Mouse (Mus musculus): ENCODE data around the gene Pknox1. TPM values are rescaled to one million over a fixed set of nuclear protein-coding genes. Genes with fewer than 3 reads are reported as not detected.
A peak's percentile ranks its signal among the peaks of the same experiment; 100 is the strongest.
"Not testable (repeated sequence)": the region's sequence is repeated elsewhere in the genome, so short reads cannot be mapped to it uniquely, and the experiment has no call there.

Pknox1 gene
- total RNA-seq, 1 experiment from 2014 or later, result 63.9 TPM

DNA sequence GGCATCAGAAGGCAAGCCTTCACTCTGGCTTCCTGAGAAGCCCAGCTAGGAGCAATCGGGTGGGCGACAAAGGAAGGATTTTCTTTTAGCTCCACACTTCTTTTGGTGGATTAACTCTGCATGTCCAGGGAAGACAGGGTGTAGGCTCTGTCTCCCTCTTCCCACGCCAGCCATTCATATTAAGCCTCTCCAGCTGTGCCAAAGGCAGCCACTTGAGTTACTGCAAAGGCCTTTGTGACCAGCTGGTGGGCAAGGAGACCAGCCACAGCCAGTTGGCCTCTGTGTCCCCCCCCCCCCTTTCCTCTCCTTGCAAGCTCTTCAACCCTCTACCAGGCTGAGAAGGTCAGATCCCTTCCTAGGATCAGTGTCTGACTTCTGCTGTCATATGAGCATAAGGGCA lies 16.6 kb upstream of the Pknox1 start:
- ATAC-seq (ENCODE audit: extremely low read depth, insufficient number of reproducible peaks, low FRiP score, poor library complexity, severe bottlenecking), result no peak

DNA sequence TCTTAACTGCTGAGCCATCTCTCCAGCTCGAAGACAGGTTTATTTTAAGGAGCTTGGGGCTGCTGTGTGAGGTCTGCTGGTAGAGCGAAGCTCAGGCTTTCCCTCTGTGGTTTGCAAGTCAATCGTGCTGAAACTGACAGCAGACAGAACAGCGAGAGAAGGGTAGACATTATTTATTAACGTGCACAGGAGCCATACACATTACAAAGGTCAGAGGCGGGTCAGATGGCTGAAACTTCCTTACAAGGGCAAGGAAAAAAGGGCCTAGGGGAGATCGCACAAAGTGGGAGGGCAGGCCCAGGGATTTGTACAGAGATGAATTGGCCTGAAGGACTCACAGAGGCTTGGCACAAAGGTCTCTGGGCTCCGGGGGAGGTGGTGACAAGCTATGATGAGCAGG lies 15.1 kb upstream of the Pknox1 start:
- no peak for ATAC-seq (ENCODE audit: extremely low read depth, insufficient number of reproducible peaks, low FRiP score, poor library complexity, severe bottlenecking)

DNA sequence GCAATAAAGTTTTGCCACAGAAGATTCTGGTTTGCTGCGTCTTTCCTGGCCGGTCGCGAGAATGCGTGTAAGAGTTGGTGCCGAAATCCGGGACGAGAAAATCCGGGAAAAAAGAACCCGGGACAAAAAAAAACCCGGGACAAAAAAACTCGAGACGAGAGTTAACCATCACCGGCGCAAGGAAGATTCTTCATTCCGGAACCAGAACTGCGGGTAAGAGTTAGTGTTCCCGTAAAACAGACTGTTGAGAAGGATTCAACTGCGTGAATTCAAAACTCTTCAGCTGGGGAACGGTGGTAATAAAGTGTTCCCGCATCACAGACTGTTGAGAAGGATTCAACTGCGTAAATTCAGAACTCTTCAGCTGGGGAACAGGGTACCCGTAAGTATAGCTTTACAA lies 11.9 kb upstream of the Pknox1 start:
- not testable (repeated sequence) for ATAC-seq (ENCODE audit: extremely low read depth, insufficient number of reproducible peaks, low FRiP score, poor library complexity, severe bottlenecking)

DNA sequence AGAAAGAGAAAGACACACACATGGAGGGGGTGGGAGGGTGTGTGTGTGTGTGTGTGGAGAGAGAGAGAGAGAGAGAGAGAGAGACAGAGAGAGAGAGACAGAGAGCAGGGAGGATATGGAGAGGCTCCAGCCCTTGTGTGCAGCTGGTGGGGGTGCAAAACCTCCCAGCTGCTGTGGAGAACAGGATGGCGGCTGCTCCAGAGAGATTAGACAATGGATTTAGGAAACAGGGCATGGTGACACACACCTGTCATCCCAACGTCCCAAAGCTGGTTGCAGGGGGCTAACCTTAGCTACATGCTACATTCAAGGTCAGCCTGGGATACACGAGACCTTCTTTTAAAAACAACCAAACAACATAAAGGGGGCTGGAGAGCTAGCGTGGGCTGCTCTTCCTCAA lies 8.3 kb upstream of the Pknox1 start:
- ATAC-seq (ENCODE audit: extremely low read depth, insufficient number of reproducible peaks, low FRiP score, poor library complexity, severe bottlenecking), result no peak

DNA sequence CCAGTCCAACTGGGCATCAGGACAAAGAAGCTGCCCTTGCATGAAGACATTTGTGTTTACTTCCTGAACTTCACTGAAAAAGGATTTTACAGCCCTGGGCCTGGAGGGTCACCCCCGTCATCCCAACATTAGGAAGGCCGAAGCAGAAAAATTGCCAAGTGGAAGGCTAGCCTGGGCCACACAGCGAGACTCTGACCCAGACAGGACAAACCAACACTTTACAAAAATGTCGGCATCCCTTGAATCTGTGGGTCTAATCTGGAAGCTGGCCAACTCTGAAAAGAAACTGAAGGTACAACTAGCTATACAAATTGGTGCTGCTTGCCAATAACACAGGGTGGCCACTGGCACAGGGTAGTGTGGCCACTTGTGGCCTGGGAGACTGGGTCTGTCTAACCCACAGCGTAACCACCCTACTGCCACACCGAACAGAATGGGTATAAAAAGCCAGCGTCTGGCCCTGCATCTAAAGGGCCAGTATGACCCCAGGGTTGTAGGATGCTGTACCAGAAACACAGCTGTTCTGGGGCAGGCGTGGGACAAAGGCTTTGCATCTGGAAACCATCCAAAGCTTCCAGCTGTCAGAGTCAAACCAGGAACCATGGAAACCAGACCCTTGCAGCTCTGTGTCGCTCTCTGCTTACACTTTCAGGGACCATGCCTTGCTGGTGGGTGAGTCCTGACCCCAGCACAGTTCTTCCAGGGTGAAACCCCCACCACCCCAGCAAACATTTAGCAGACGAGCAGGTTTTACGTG lies 7.2 kb upstream of the Pknox1 start:
- ATAC-seq (ENCODE audit: extremely low read depth, insufficient number of reproducible peaks, low FRiP score, poor library complexity, severe bottlenecking), result no peak

DNA sequence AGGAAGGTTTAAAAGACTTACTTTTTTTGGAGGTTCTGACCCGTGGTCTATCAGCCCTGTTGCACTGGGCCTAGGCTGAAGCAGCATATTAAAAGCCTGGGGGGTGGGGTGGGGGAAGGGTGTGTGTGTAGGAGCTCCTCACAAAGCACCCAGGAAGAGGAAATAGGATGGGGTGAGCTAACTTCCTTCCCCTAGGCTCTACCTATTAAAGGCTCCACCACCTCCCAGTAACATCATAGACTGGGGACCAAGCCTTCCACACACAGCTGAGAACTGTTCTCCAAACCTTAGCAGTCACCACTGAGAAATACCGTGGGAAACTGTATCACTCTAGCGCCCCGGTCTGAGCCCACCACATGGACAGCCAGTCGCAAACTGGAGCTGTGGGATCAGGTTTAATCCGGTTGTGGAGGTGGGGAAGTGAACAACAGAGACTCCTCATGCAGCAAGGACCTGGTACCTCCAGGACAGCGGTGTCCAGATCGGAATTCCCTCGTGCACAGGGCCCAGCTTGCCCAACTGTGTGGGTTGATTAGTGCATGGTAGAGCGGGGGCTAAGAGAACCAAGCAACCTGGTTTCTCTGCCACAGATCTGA lies 6.5 kb upstream of the Pknox1 start:
- peak; percentile 51; the same call in 1 of the 2 replicates for ATAC-seq (ENCODE audit: extremely low read depth, insufficient number of reproducible peaks, low FRiP score, poor library complexity, severe bottlenecking)

DNA sequence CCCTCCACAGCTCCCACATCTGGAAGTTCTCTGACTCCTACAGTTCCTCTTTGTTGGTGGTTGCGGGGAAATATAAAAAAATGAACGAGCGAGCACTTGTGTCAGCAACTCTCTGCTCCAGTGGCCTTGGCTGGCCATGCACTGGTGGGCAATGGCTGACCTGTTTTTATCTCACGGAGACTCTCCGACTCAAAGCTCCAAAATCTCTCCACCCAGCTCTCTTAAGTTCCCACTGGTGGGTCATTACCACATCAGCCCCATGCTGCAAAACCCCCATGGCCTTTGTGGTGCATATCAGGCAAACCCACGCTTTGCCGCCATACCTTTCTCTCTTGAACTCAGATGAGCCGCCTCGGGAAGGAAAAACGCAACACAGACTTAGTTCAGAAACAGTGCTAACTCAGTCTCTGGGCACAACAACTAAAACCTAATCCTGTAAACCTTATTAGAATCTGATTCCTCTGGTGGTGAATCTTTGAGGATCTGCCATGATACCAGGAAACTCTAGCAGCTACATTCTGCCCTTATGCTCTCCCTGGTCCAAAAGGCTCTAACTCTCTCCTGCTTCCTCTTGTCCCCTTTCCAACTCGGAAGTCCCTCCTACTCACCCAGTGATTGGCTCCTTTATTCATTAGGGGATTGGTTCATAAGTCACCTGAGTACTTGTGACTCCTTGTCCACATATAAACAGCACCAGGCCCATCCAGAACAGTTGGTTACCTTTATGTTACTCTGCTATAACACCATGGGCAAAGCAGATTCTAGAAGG lies 5.3 kb upstream of the Pknox1 start:
- no peak for ATAC-seq (ENCODE audit: extremely low read depth, insufficient number of reproducible peaks, low FRiP score, poor library complexity, severe bottlenecking)

DNA sequence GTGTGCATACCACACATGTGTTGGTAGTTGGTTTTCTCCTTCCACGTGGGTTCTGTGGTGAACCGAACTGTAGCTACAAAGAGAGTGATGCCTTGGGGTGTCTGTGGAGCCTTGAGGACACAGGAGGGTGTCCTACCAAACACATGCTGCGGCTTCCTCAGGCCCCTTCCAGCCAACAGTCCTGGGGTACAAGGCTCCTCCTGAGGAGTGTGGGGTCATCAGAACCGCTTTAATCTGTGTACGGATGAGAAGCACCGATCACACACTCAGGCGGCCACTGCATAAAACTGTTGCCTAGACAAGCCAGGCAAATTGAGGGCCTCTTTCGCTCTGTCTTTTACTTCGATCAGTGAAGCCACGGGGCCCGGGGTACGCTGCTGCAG lies 911 bp upstream of the Pknox1 start:
- no peak for ATAC-seq (ENCODE audit: extremely low read depth, insufficient number of reproducible peaks, low FRiP score, poor library complexity, severe bottlenecking)

DNA sequence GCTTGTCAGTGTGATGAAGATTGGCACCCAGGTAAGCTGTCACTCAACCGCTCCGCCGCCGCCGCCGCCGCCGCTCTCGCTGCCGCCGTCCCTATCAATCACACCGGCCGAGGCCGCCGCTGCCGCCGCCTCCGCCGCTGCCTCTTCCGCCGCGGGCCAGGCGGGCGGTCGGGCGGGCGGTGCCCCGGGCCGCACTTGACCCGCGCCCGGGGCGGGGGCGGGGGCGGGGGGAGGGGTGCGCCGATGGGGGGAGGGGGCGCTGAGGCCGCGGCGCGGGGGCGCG lies 265 bp downstream of the Pknox1 start:
- ATAC-seq (ENCODE audit: extremely low read depth, insufficient number of reproducible peaks, low FRiP score, poor library complexity, severe bottlenecking), result no peak

DNA sequence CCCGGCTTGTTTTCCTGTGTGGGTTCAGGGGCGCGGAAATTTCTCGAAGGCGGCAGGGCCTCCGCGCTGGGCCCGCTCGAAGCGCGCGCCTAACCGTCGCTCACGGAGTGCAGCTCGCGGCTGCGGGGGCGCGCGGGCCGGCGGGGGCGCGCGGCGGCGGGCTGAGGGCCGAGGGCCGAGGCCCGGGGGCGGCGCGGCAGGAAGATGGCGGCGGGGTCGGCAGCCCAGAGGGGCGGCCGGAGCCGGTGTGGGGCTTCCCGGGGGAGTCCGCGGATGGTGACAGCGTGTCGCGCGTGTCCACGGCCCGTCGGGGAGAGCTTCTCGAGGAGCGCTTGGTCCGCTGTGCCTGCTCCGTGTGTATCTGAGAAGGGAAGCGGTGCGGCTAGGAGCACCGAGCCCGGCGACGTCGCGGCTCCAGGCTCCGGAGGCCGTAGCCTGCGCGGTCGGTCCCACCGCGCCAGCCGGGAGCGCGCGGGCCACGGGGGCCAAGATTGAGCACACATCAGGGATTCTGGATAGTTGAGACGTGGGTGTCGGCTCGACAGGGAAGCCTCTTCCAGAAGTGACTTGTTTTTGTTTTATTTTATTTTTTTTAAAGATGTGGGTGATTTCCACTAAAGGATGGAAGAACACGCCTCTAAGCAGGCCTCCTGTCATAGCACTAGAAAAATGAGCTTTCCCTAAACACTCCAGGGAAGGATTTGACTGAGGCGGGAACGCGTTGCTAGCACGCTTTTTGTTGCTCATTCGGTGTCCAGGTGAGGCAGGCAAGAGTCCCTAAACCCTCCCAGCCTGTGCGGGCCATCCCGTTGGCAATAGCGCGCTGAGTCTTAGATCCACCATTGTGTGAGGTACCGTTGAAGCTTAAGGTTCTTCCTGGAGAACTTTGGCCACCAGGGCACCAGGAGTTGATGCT lies 865 bp downstream of the Pknox1 start:
- no peak for ATAC-seq (ENCODE audit: extremely low read depth, insufficient number of reproducible peaks, low FRiP score, poor library complexity, severe bottlenecking)

DNA sequence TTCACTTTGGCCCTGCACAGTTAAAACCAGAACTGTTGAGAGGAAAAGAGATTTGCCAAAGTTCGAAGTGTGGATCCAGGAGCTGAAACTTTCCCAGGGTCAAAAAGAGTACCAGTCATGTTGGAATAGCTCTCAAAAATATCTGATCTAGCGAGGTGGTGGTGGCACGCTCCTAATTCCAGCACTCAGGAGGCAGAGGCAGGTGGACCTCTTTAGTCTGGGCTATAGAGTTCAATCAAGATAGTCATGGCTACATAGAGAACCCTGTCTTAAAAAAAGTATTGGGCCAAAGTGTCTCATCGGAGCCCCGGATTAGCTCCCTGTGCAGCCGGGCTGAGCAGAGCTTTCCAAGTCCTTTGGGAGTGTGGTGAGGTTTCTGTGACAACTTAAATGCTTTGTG lies 1.7 kb downstream of the Pknox1 start:
- no peak for ATAC-seq (ENCODE audit: extremely low read depth, insufficient number of reproducible peaks, low FRiP score, poor library complexity, severe bottlenecking)

DNA sequence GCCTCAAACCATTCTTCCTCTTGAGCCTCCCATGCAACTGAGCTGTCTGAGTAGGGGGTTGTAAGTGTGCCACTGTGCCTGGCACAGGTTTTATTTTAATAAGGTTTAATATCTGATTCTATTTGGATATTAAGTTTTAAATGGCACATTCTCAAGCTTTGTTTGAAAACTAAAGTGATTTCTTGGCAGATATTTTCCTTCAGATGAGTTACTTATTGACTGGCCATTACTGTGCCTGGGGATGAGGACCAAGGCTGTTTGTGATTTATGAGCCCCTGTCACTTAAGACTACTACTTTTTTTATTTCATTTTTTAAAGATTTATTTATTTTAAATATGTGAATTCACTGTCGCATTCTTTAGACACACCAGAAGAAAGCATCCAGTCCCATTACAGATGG lies 5.2 kb downstream of the Pknox1 start:
- no peak for ATAC-seq (ENCODE audit: extremely low read depth, insufficient number of reproducible peaks, low FRiP score, poor library complexity, severe bottlenecking)

DNA sequence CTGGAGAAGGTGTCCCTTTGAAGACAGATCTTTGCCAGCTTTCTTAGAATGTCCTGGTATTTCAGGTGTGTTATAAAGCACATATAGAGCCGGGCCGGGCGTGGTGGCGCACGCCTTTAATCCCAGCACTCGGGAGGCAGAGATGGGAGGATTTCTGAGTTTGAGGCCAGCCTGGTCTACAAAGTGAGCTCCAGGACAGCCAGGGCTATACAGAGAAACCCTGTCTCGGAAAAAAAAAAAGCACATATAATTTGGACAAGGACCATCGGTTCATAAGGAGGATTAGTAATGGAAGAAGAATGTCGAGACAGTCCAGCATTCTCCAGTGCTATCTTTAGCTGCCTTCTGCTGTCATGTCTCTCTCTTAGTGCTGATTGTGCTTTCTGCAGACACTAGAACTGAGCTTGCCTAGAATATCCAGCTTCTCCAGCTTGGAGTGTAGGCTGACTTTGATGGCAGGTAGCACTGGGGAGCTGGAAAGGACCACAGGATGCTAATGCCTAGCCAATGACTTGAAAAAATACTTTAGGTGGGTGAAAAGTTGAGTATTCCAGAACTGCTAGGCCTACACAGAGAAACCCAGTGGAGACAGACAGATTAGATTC lies 5.9 kb downstream of the Pknox1 start:
- peak; percentile 49 for ATAC-seq (ENCODE audit: extremely low read depth, insufficient number of reproducible peaks, low FRiP score, poor library complexity, severe bottlenecking)

DNA sequence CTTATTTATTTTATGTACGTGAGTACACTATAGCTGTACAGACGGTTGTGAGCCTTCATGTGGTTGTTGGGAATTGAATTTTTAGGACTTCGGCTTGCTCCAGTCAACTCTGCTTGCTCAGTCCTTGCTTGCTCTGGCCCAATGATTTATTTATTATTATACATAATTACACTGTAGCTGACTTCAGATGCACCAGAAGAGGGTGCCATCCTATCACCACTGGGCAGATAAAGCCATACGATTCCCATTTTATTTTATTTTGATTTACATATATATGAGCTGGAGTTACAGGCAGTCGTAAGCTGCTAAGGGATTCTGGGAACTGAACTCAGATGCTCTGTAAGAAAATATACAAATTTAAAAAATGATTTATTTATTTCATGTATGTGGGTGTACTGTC lies 7.2 kb downstream of the Pknox1 start:
- no peak for ATAC-seq (ENCODE audit: extremely low read depth, insufficient number of reproducible peaks, low FRiP score, poor library complexity, severe bottlenecking)

DNA sequence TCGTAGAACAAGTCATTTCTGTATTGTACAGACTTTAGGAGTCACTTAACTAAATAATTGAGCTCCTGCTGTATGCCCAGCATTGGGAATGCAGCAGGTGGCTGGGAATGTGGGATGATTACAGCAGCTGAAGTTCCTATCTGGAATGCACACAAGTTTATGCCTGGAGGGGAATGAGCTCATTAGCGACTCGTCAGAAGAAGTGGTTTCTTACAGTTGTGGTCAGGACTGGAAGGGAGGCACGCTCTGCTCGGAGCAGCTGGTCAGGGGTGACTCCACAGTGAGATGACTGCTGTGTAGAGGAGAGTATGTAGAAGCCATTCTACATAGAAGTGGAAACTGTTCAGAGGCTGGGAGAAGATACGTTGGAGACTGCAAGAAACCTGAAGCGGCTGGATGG lies 10.1 kb downstream of the Pknox1 start:
- ATAC-seq (ENCODE audit: extremely low read depth, insufficient number of reproducible peaks, low FRiP score, poor library complexity, severe bottlenecking), result no peak

DNA sequence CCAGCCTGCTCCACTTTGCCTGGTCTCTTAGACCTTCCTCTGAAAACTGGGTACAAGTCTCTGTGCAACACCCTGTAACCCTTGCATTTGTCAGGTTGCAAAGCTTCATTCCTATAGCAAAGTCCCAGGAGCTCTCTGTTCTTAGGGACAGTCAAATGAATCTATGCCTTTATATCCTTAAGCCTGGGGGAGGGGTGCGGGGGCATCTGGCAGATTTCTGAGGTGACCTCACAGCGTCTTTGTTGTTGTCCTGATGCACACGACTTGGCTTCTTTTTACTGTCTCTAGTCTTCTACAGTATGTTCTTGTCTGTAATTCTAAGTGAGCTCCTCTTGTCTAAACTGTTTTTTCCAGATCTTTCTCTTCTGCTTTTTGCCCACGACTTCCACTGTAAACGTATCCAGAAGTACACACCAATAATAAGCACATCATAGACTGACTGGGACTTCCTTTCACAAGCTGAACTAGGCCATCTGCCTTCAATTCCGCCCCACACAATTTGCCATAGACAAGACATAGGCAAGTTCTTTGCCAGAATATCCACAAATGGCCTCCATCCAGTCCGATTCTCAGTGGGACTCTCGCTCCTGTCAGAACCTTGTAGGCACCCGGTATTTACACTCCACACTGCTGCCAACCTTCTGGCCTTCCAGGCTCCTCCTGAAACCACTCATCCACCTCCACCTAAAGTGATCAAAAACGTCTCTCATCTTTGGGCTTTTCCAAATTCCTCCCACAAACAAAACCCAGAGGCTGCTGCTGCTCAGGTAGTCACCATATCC lies 12.1 kb downstream of the Pknox1 start:
- no peak for ATAC-seq (ENCODE audit: extremely low read depth, insufficient number of reproducible peaks, low FRiP score, poor library complexity, severe bottlenecking)

DNA sequence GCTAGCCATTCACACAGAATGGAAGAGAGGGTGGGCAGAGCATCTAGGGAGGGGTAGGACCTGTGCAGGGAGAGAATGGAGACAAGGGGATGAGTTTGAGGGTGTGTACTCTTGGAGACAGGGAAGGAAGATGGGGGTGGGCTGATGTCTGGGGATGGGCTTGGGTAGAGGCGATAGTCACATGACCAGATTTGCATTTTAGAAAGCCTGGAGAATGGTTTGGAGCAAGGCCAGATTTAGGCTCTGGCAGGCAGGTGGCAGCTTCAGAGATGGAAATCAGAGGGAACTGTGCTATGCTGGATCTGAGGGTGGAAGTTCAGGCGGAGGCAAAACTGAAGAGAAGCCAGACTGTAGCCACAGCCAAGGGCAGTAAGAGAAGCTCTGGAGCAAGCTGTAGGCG lies 15.8 kb downstream of the Pknox1 start:
- ATAC-seq (ENCODE audit: extremely low read depth, insufficient number of reproducible peaks, low FRiP score, poor library complexity, severe bottlenecking), result no peak

DNA sequence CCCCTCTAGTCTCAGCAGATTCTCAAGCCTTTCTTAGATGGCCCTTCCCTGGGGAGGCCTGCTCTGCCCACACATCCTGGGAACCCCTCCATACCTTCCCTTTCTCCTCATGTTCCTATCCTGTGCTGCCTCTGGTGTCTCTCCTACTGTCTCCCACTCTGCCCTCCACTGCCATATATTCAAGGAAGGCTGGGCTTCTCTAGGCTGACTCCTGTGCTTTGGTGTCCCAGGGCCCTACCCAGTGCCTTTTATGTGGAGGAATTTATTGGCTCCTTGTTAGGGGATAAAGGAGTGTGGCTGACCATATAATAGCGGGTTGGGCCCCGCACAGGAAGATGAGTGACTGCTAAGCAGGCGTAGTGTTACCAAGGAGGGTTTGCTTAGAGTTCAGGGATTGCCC lies 18.7 kb downstream of the Pknox1 start:
- no peak for ATAC-seq (ENCODE audit: extremely low read depth, insufficient number of reproducible peaks, low FRiP score, poor library complexity, severe bottlenecking)

All from neutrophil, adult 5-6 weeks (primary cell).